Mouse (Mus musculus): ENCODE results near the gene Tcte1. TPM values are rescaled to one million over a fixed set of nuclear protein-coding genes. Genes with fewer than 3 reads are reported as not detected.

The Tcte1 gene
- polyA plus RNA-seq, 1 experiment from 2014 or later, result 0.12 TPM

GRCm38 (mm10) chr17:45495398-45495797 is 27.8 kb upstream of the Tcte1 start:
- Histone ChIP-seq H3K27ac (no peak overlapping the region), H3K9me3 (no peaks in the 10 kb centered on the region), H3K27me3 (replicated peaks) (no peaks in the 10 kb centered on the region), H3K4me1 (0 out of 2 replicates have a peak, but pooled peaks cover 3% of the 10 kb centered on the region), H3K4me2 (no peak overlapping the region), H3K36me3 (no peaks in the 10 kb centered on the region), H3K4me3 (replicated peaks) (no peak overlapping the region), H3K9ac (no peak overlapping the region)
- 69% methylated on average over 11 of the region's 11 CpGs for WGBS
- ATAC-seq (ENCODE audit: insufficient read depth, low FRiP score, low read depth), result no peak; the same call in 1 of the 2 replicates

GRCm38 (mm10) chr17:45498397-45498796 is 24.8 kb upstream of the Tcte1 start:
- no peak overlapping the region for H3K4me3 ChIP-seq (replicated peaks)
- 83% methylated on average over 13 of the region's 13 CpGs for WGBS
- H3K27me3 ChIP-seq (replicated peaks), result no peaks in the 10 kb centered on the region
- H3K9me3 ChIP-seq, result no peaks in the 10 kb centered on the region
- H3K9ac ChIP-seq, result no peak overlapping the region
- no peak for ATAC-seq (ENCODE audit: insufficient read depth, low FRiP score, low read depth)
- no peak overlapping the region for H3K4me2 ChIP-seq
- no peak overlapping the region for H3K27ac ChIP-seq
- 0 out of 2 replicates have a peak, but pooled peaks cover 3% of the 10 kb centered on the region for H3K4me1 ChIP-seq
- H3K36me3 ChIP-seq, result no peaks in the 10 kb centered on the region

DNA sequence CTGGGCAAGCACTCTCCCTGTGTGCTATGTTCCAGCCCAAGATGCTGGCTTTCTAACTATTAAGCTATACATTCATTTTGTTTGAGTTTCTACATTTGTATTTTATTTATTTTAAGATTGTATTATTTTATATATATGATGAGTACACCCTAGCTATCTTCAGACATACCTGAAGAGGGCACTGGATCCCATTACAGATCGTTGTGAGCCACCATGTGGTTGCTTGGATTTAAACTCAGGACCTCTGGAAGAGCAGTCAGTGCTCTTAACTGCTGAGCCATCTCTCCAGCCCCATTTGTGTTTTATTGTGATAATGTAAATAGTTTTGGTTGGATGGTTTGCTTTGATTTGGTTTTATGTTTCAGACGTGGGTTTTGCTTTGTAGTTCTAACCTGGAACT is 23.7 kb upstream of the Tcte1 start:
- no peaks in the 10 kb centered on the region for H3K27me3 ChIP-seq (replicated peaks)
- H3K36me3 ChIP-seq, result no peaks in the 10 kb centered on the region
- 0 out of 2 replicates have a peak, but pooled peaks cover 3% of the 10 kb centered on the region for H3K4me1 ChIP-seq
- ATAC-seq (ENCODE audit: insufficient read depth, low FRiP score, low read depth), result no peak
- WGBS, result 40% methylated on average over 2 of the region's 2 CpGs
- no peaks in the 10 kb centered on the region for H3K9me3 ChIP-seq
- H3K9ac ChIP-seq, result no peak overlapping the region
- no peak overlapping the region for H3K27ac ChIP-seq
- no peak overlapping the region for H3K4me2 ChIP-seq
- no peak overlapping the region for H3K4me3 ChIP-seq (replicated peaks)

- H3K36me3 ChIP-seq, result no peaks in the 10 kb centered on the region
- H3K4me2 ChIP-seq, result no peak overlapping the region
- no peak overlapping the region for H3K27ac ChIP-seq
- no peak overlapping the region for H3K9ac ChIP-seq
- no peaks in the 10 kb centered on the region for H3K27me3 ChIP-seq (replicated peaks)
- no peaks in the 10 kb centered on the region for H3K4me1 ChIP-seq
- no peaks in the 10 kb centered on the region for H3K9me3 ChIP-seq
- ATAC-seq (ENCODE audit: insufficient read depth, low FRiP score, low read depth), result no peak
- WGBS, result 28% methylated on average over 4 of the region's 4 CpGs
- no peak overlapping the region for H3K4me3 ChIP-seq (replicated peaks)
These were observed 22.3 kb upstream of the Tcte1 start for GRCm38 (mm10) chr17:45500981-45501380.

GRCm38 (mm10) chr17:45502324-45502723 is 20.9 kb upstream of the Tcte1 start:
- Histone ChIP-seq H3K9ac (no peak overlapping the region), H3K4me2 (no peak overlapping the region), H3K36me3 (no peaks in the 10 kb centered on the region), H3K4me1 (peaks cover under 1% of the 10 kb centered on the region), H3K9me3 (no peaks in the 10 kb centered on the region), H3K27ac (no peak overlapping the region), H3K4me3 (replicated peaks) (no peak overlapping the region), H3K27me3 (replicated peaks) (no peaks in the 10 kb centered on the region)
- ATAC-seq (ENCODE audit: insufficient read depth, low FRiP score, low read depth), result no peak
- 45% methylated on average over 4 of the region's 4 CpGs for WGBS

- 45% methylated on average over 5 of the region's 5 CpGs for WGBS
- ATAC-seq (ENCODE audit: insufficient read depth, low FRiP score, low read depth), result no peak
- no peak overlapping the region for H3K4me3 ChIP-seq (replicated peaks)
- H3K27ac ChIP-seq, result 0 out of 2 replicates have a peak overlapping the region, but pooled peaks have one; percentile 11
- H3K27me3 ChIP-seq (replicated peaks), result no peaks in the 10 kb centered on the region
- H3K36me3 ChIP-seq, result 0 out of 2 replicates have a peak, but pooled peaks cover 1% of the 10 kb centered on the region
- H3K4me1 ChIP-seq, result peaks cover 4% of the 10 kb centered on the region
- no peak overlapping the region for H3K9ac ChIP-seq
- no peak overlapping the region for H3K4me2 ChIP-seq
- no peaks in the 10 kb centered on the region for H3K9me3 ChIP-seq
These were observed 19.8 kb upstream of the Tcte1 start for GRCm38 (mm10) chr17:45503301-45503973.

DNA sequence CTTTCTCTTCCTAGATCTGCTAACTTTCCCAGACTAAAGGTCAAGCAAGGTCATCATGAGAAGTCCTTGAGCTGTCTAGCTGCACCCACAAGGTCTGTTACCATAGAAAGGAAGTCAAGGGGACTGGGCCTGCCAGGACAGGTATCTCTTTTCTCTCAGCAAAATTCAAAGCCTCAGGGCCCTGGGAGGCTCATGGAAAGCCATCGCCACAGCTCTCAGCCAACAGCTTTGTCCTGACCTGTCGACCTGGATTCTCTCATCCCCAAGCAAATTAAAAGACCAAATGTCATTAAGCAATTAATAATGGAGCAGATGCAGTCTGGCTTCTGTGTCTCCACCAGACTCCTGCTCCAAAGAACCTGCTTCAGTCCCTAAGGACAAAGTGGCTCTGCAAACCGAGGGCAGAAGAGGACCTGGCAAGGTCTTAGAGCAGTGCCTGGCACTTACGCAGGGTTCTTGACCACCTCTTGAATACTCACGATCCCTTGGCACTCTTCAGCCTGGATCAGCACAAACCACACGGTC is 17.2 kb upstream of the Tcte1 start:
- Histone ChIP-seq H3K9ac (no peak overlapping the region), H3K4me3 (replicated peaks) (no peak overlapping the region), H3K27ac (no peak overlapping the region), H3K9me3 (no peaks in the 10 kb centered on the region), H3K4me2 (peak overlapping the region; percentile 12; the same call in 1 of the 2 replicates), H3K36me3 (peaks cover 5% of the 10 kb centered on the region; the same call in 1 of the 2 replicates), H3K4me1 (peaks cover 4% of the 10 kb centered on the region), H3K27me3 (replicated peaks) (no peaks in the 10 kb centered on the region)
- 72% methylated on average over 6 of the region's 6 CpGs for WGBS
- no peak for ATAC-seq (ENCODE audit: insufficient read depth, low FRiP score, low read depth)

- peak within 1 kb of the TSS; percentile 84 for H3K27ac ChIP-seq
- H3K4me3 ChIP-seq (replicated peaks), result peak within 1 kb of the TSS; percentile 93
- WGBS, result under 1% methylated on average over 42 of the region's 42 CpGs
- H3K9me3 ChIP-seq, result no peaks in the 10 kb centered on the region
- peaks cover 4% of the 10 kb centered on the region for H3K4me1 ChIP-seq
- H3K9ac ChIP-seq, result peak within 1 kb of the TSS; percentile 78; the same call in 1 of the 2 replicates
- no peaks in the 10 kb centered on the region for H3K27me3 ChIP-seq (replicated peaks)
- peak within 1 kb of the TSS; percentile 48 for H3K4me2 ChIP-seq
- peak; percentile 90 for ATAC-seq (ENCODE audit: insufficient read depth, low FRiP score, low read depth)
- peaks cover 5% of the 10 kb centered on the region; the same call in 1 of the 2 replicates for H3K36me3 ChIP-seq
These were observed 16.5 kb upstream of the Tcte1 start, which contains the start of gene Aars2 for GRCm38 (mm10) chr17:45506700-45507189. Gene Aars2 (plus strand): TSS chr17:45506841.

DNA sequence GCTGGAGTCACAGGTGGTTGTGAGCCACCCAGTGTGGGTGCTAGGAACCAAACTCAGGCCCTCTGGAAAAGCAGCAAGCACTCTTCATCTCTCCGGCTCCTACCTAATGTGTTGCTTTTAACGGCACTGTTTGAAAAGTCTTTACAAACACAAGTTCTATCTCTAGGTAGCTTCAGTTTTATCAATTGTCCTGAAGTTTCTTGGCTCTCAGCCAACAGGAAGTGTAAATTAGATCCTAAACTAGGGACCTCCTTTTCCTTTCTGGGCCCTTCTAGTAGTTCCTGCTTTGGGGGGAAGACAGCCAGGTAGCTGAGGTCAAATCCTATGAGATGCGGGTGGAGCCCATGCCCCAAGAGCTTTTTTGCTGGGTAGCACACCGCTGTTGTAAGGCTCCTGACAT is 12.4 kb upstream of the Tcte1 start:
- no peak overlapping the region for H3K4me3 ChIP-seq (replicated peaks)
- no peaks in the 10 kb centered on the region for H3K9me3 ChIP-seq
- peaks cover 5% of the 10 kb centered on the region; the same call in 1 of the 2 replicates for H3K36me3 ChIP-seq
- WGBS, result 89% methylated on average over 4 of the region's 4 CpGs
- H3K27ac ChIP-seq, result no peak overlapping the region
- H3K4me2 ChIP-seq, result no peak overlapping the region
- H3K9ac ChIP-seq, result no peak overlapping the region
- no peaks in the 10 kb centered on the region for H3K27me3 ChIP-seq (replicated peaks)
- ATAC-seq (ENCODE audit: insufficient read depth, low FRiP score, low read depth), result no peak
- H3K4me1 ChIP-seq, result peaks cover 4% of the 10 kb centered on the region

DNA sequence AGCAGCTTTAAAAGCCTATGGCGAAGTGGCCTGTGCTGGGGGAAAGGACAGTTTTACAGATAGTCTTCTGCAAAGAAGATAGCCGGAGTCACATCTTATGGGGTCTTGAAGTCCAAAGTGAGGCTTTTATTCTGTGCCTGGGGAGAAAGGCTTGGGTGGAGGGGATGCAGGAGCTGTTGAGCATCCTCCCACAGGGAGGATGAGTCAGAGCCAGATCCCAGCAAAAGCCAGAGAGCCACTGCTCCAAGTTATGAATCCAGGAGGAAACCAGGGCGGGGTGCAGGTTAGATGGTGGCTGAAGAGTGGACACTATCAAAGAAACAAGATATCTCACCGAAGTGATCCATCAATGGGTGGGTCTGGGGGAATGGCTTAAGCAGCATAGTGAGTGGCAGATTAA is 11.5 kb upstream of the Tcte1 start:
- Histone ChIP-seq H3K9ac (no peak overlapping the region), H3K27ac (no peak overlapping the region), H3K4me3 (replicated peaks) (no peak overlapping the region), H3K36me3 (peaks cover 5% of the 10 kb centered on the region; the same call in 1 of the 2 replicates), H3K4me2 (no peak overlapping the region), H3K27me3 (replicated peaks) (no peaks in the 10 kb centered on the region), H3K9me3 (no peaks in the 10 kb centered on the region), H3K4me1 (peaks cover 4% of the 10 kb centered on the region)
- ATAC-seq (ENCODE audit: insufficient read depth, low FRiP score, low read depth), result no peak
- WGBS, result 94% methylated on average over 4 of the region's 4 CpGs

DNA sequence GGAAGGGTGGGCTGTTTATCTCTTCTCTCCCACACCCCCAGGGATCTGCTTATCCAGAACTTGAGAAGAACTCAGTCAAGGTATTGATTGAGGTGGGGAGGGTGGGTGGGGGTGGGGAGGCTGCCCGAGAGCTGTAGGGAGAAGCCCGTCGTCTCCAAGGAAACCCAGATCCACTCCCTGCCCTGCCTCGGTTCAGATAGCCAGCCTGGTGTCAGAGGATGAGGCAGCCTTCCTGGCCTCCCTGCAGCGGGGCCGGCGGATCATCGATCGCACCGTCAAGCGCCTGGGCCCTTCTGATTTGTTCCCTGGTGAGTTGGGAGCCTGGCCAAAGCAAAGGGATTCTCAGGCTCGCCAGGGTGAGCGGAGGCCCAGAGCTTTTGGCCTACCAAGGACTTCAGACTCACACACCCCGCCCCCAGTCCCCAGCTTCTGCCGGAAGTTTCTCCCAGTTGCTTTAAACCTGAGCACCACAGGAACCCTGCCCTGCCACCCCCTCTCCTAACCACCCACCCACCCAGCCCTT is 8.0 kb upstream of the Tcte1 start:
- Histone ChIP-seq H3K4me2 (no peak overlapping the region), H3K27ac (no peak overlapping the region), H3K36me3 (no peaks in the 10 kb centered on the region; the same call in 1 of the 2 replicates), H3K9me3 (no peaks in the 10 kb centered on the region), H3K27me3 (replicated peaks) (no peaks in the 10 kb centered on the region), H3K4me1 (no peaks in the 10 kb centered on the region), H3K4me3 (replicated peaks) (no peak overlapping the region), H3K9ac (no peak overlapping the region)
- no peak; the same call in 1 of the 2 replicates for ATAC-seq (ENCODE audit: insufficient read depth, low FRiP score, low read depth)
- 48% methylated on average over 15 of the region's 15 CpGs for WGBS

DNA sequence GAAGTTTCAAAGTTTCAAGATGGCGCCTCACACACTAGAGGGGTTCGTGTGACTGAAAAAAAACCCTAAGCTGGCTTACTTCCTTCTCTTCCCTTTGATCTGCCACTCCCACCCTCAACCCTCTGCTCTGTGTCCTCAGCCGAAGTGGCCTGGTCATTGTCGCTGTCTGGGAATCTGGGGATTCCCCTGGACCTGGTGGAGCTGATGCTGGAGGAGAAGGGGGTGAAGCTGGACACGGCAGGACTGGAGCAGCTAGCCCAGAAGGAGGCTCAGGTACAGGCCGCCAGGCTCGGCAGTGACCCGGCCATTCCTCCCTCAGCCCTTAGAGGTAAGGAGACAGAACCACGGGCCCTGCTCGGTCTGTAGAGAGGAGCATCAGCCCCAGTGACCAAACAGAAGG is 7.4 kb upstream of the Tcte1 start:
- Histone ChIP-seq H3K36me3 (peaks cover 4% of the 10 kb centered on the region; the same call in 1 of the 2 replicates), H3K9ac (no peak overlapping the region), H3K27me3 (replicated peaks) (no peaks in the 10 kb centered on the region), H3K4me3 (replicated peaks) (no peak overlapping the region), H3K4me2 (no peak overlapping the region), H3K27ac (no peak overlapping the region), H3K4me1 (no peaks in the 10 kb centered on the region), H3K9me3 (no peaks in the 10 kb centered on the region)
- no peak for ATAC-seq (ENCODE audit: insufficient read depth, low FRiP score, low read depth)
- WGBS, result 78% methylated on average over 10 of the region's 10 CpGs
